In the genomic region with DNA sequence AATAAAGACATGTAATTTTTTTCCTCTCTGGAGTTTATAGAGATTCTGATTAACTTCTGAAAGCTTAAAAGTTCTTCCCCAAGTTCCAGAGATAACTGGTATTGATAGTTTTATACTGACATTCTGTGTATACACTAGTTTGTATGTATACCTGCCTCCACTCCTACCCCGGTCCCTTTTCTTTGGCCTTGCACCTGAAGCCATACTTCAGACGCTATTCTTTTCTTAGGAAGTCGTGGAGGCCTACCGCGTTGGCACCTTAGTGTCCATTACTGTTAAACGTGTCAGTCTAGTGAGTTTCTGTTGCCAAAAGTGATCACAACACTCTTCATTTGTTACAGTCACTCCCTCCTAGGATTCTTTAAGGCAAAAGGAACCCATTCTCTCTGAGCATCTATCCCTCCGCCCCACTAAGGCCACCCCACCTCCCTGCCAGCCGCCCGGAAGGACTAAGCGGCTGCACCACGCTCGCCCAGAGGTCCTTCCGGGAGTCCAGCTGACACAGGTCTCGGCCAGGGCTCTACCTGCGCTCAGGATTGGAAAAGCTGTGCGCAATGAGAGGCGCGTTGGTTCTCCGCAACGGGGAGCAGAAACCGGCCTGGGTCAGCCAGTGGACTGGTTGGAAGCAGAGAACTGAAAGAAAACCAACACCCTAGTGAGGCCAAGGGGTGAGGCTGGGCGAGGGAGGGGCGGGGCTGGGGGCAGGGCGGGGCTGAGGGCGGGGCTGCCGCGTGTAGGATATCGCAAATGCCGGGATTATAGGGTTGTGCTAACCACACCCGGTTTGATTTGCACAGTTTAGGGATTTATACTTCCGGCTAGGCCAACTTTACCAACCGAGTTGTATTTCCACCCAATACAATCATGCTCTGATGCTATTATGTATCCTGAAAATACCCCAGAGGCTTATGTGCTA, we compare ENCODE assay signal across 8 mouse cellular contexts. TPM values are rescaled to one million over a fixed set of nuclear protein-coding genes. Genes with fewer than 3 reads are reported as not detected.
DNase-seq lines count a peak whose midpoint lies in the region; ATAC-seq and TF ChIP-seq lines count a peak whose summit lies in the region.

A gene (minus strand): TSS at position 672 of the 916 bp plus-strand sequence.

- peaks cover 0 to 2% of the 10 kb centered on the region in 2 experiments; a peak in 1 of 4 replicates for H3K36me3 ChIP-seq in MEL (ENCODE audit: control insufficient read depth in 1 of 2, insufficient read depth in 2 of 2, low read length in 2 of 2)
- H3K36me3 ChIP-seq in forebrain, embryonic 15.5 days, result no peaks in the 10 kb centered on the region
- H3K36me3 ChIP-seq in lung, embryonic 14.5 days (ENCODE audit: insufficient read depth), result 0 out of 2 replicates have a peak, but pooled peaks cover 3% of the 10 kb centered on the region

- no peak for TF ChIP-seq CTCF in MEL (IDR thresholded peaks at IDR 0.05 in 2 of 3, conservative IDR thresholded peaks at IDR 0.05 in 1 of 3; ENCODE audit: control insufficient read depth in 1 of 3, insufficient read depth in 1 of 3, low read depth in 2 of 3, low read length in 3 of 3, poor library complexity in 1 of 3, severe bottlenecking in 1 of 3)
- TF ChIP-seq CTCF in lung, embryonic 14.5 days (IDR thresholded peaks at IDR 0.05; ENCODE audit: low read depth), result no peak

- H3K9ac ChIP-seq in MEL (ENCODE audit: control insufficient read depth, low read depth, low read length, poor library complexity, severe bottlenecking), result peak within 1 kb of the TSS; percentile 85
- peak within 1 kb of the TSS; percentile 55 for H3K9ac ChIP-seq in forebrain, embryonic 15.5 days (replicated peaks)
- H3K9ac ChIP-seq in lung, embryonic 14.5 days, result peak within 1 kb of the TSS; percentile 61

- no peaks in the 10 kb centered on the region for H3K9me3 ChIP-seq in MEL (replicated peaks; ENCODE audit: insufficient read depth, low read length)
- H3K9me3 ChIP-seq in forebrain, embryonic 15.5 days, result no peaks in the 10 kb centered on the region
- H3K9me3 ChIP-seq in lung, embryonic 14.5 days (ENCODE audit: low read depth, low read length), result no peaks in the 10 kb centered on the region

- no peak for TF ChIP-seq RAD21 in MEL (IDR thresholded peaks at IDR 0.05; ENCODE audit: low read depth, low read length)

- TF ChIP-seq EP300 in MEL (IDR thresholded peaks at IDR 0.05; ENCODE audit: low read depth in 1 of 2, low read length in 2 of 2), result no peak; a peak in 1 of 4 replicates

- H3K4me2 ChIP-seq in forebrain, embryonic 15.5 days (replicated peaks), result peak within 1 kb of the TSS; percentile 74
- H3K4me2 ChIP-seq in lung, embryonic 14.5 days, result peak within 1 kb of the TSS; percentile 69

- peak; percentile 61 to 75 for TF ChIP-seq POLR2A in MEL (IDR thresholded peaks at IDR 0.05; ENCODE audit: control insufficient read depth in 1 of 2, insufficient read depth in 1 of 2, low read depth in 1 of 2, low read length in 2 of 2, poor library complexity in 1 of 2)

- ATAC-seq in forebrain, embryonic 15.5 days (replicated peaks), result peak; percentile 86
- peak; percentile 94 for ATAC-seq in lung, embryonic 14.5 days (ENCODE audit: insufficient read depth)
- peak; percentile 82 for ATAC-seq in neutrophil, adult 5-6 weeks (ENCODE audit: extremely low read depth, insufficient number of reproducible peaks, low FRiP score, poor library complexity, severe bottlenecking)

- intact Hi-C loops in heart, postnatal 25 days (cut with DNase I), result loop anchor here (5.0 kb wide), 1 partner anchor 52 kb away; a partner anchor contains a TSS

- H3K27me3 ChIP-seq in MEL (ENCODE audit: control insufficient read depth in 1 of 2, insufficient read depth in 2 of 2, low read length in 2 of 2), result no peaks in the 10 kb centered on the region
- H3K27me3 ChIP-seq in forebrain, embryonic 15.5 days, result no peaks in the 10 kb centered on the region
- H3K27me3 ChIP-seq in lung, embryonic 14.5 days (ENCODE audit: insufficient read depth, low read length), result no peaks in the 10 kb centered on the region

- DNase-seq in MEL (ENCODE audit: low read depth, low spot score), result peak; percentile 93
- peak; percentile 83 for DNase-seq in cerebellum, adult 11-12 months
- peak; percentile 53 for DNase-seq in heart, postnatal 25 days (ENCODE audit: low spot score)
- peak; percentile 61 for DNase-seq in layer of hippocampus, adult 11-12 months (ENCODE audit: low spot score)
- peak; percentile 75 for DNase-seq in lung, embryonic 14.5 days
- DNase-seq in testis, postnatal 14 days (ENCODE audit: low spot score), result peak; percentile 83

- H3K27ac ChIP-seq in MEL (ENCODE audit: control insufficient read depth, low read depth, low read length), result peak within 1 kb of the TSS; percentile 86
- peak within 1 kb of the TSS; percentile 35 for H3K27ac ChIP-seq in forebrain, embryonic 15.5 days (replicated peaks)
- H3K27ac ChIP-seq in lung, embryonic 14.5 days (ENCODE audit: low read depth), result peak within 1 kb of the TSS; percentile 65; the same call in 1 of the 2 replicates

- peak within 1 kb of the TSS; percentile 87 to 93 for H3K4me3 ChIP-seq in MEL (ENCODE audit: control insufficient read depth in 1 of 2, insufficient read depth in 1 of 2, low read depth in 2 of 2, low read length in 2 of 2)
- H3K4me3 ChIP-seq in forebrain, embryonic 15.5 days, result peak within 1 kb of the TSS; percentile 50
- peak within 1 kb of the TSS; percentile 51 for H3K4me3 ChIP-seq in lung, embryonic 14.5 days (ENCODE audit: low read depth, low read length)

- H3K79me2 ChIP-seq in MEL (ENCODE audit: control insufficient read depth, insufficient read depth, low read length, poor library complexity), result peaks cover 1% of the 10 kb centered on the region; the same call in 1 of the 2 replicates

- peaks cover 0 to 6% of the 10 kb centered on the region in 2 experiments; a peak in 1 of 4 replicates for H3K4me1 ChIP-seq in MEL (ENCODE audit: control insufficient read depth in 1 of 2, insufficient read depth in 2 of 2, low read length in 2 of 2)
- H3K4me1 ChIP-seq in forebrain, embryonic 15.5 days, result peaks cover 5% of the 10 kb centered on the region
- H3K4me1 ChIP-seq in lung, embryonic 14.5 days (ENCODE audit: insufficient read depth), result no peaks in the 10 kb centered on the region

- 7% methylated on average over 32 of the region's 32 CpGs for WGBS in forebrain, embryonic 15.5 days
- 5% methylated on average over 32 of the region's 32 CpGs for WGBS in lung, embryonic 14.5 days

TF ChIP-seq in MEL, 35 proteins besides CTCF, POLR2A, EP300 and RAD21:
- TF ChIP-seq GATA1 (IDR thresholded peaks at IDR 0.05; ENCODE audit: low read depth, low read length), result no peak
- peak; percentile 83 for TF ChIP-seq NELFE (IDR thresholded peaks at IDR 0.05; ENCODE audit: low read depth, low read length)
- TF ChIP-seq SIN3A (IDR thresholded peaks at IDR 0.05; ENCODE audit: low read length), result peak; percentile 89
- no peak for TF ChIP-seq E2F4 (IDR thresholded peaks at IDR 0.05; ENCODE audit: borderline replicate concordance, low read depth, low read length)
- TF ChIP-seq MXI1 (IDR thresholded peaks at IDR 0.05; ENCODE audit: low read depth, low read length), result peak; percentile 72; the same call in 1 of the 2 replicates
- no peak for TF ChIP-seq USF2 (IDR thresholded peaks at IDR 0.05; ENCODE audit: borderline replicate concordance in 1 of 2, insufficient read depth in 1 of 2, low read depth in 1 of 2, low read length in 2 of 2)
- peak; percentile 68 for TF ChIP-seq TBP (IDR thresholded peaks at IDR 0.05; ENCODE audit: low read depth, low read length)
- no peak for TF ChIP-seq ETS1 (IDR thresholded peaks at IDR 0.05; ENCODE audit: low read depth, low read length)
- peak; percentile 78 for TF ChIP-seq HCFC1 (IDR thresholded peaks at IDR 0.05; ENCODE audit: low read depth, low read length)
- TF ChIP-seq ZNF384 (IDR thresholded peaks at IDR 0.05; ENCODE audit: low read depth, low read length), result no peak
- TF ChIP-seq POLR2AphosphoS2 (IDR thresholded peaks at IDR 0.05; ENCODE audit: low read length), result peak; percentile 76
- TF ChIP-seq JUND (IDR thresholded peaks at IDR 0.05; ENCODE audit: low read depth, low read length), result no peak
- TF ChIP-seq MYC (IDR thresholded peaks at IDR 0.05; ENCODE audit: low read depth, low read length), result peak; percentile 27
- no peak for TF ChIP-seq BHLHE40 (IDR thresholded peaks at IDR 0.05; ENCODE audit: borderline replicate concordance, low read depth, low read length)
- no peak for TF ChIP-seq CHD1 (IDR thresholded peaks at IDR 0.05; ENCODE audit: low read depth, low read length)
- TF ChIP-seq NRF1 (IDR thresholded peaks at IDR 0.05; ENCODE audit: insufficient read depth, low read depth, low read length, poor library complexity, severe bottlenecking), result no peak
- 0 out of 2 replicates have a peak, but pooled peaks have one; percentile 59 for TF ChIP-seq ZMIZ1 (IDR thresholded peaks at IDR 0.05; ENCODE audit: low read depth, low read length)
- TF ChIP-seq MAX (IDR thresholded peaks at IDR 0.05; ENCODE audit: low read length), result 0 out of 2 replicates have a peak, but pooled peaks have one; percentile 16
- TF ChIP-seq MAZ (IDR thresholded peaks at IDR 0.05; ENCODE audit: low read depth, low read length), result peak; percentile 75; the same call in 1 of the 2 replicates
- peak; percentile 67 for TF ChIP-seq RCOR1 (IDR thresholded peaks at IDR 0.05; ENCODE audit: low read depth, low read length)
- peak; percentile 45; the same call in 1 of the 2 replicates for TF ChIP-seq ELF1 (IDR thresholded peaks at IDR 0.05; ENCODE audit: low read depth, low read length)
- no peak for TF ChIP-seq GABPA (IDR thresholded peaks at IDR 0.05; ENCODE audit: low read depth, low read length)
- TF ChIP-seq TCF12 (IDR thresholded peaks at IDR 0.05; ENCODE audit: low read depth, low read length), result peak; percentile 44

RNA-seq across cellular contexts. Expression of the gene that starts here (rescaled TPM):
- total RNA-seq in MEL (2012; rRNA removed), result 19.5 and 36.8 TPM in 2 replicates
- polyA plus RNA-seq in MEL (2012; ENCODE audit: insufficient read depth in 1 of 2, insufficient read length in 2 of 2, low read depth in 1 of 2, low replicate concordance in 2 of 2, missing spikeins in 1 of 2), result 10 to 100 TPM in 1 of 2 experiments, not detected in 1; 13.7 TPM
- 1.6 and 1.7 TPM in 2 replicates for polyA plus RNA-seq in forebrain, embryonic 15.5 days (2015; fragmentation: Nextera tagmentation; extraction: Ambion mirVana)
- total RNA-seq in heart, postnatal 25 days (2021), result 10 to 100 TPM in 1 of 2 experiments, 1 to 10 TPM in 1; 9.3 to 10.2 TPM
- polyA plus RNA-seq in lung, embryonic 14.5 days (2014; fragmentation: Nextera tagmentation; extraction: Ambion mirVana), result 6.1 and 7.2 TPM in 2 replicates
- 36.1 and 41.5 TPM in 2 replicates for total RNA-seq in neutrophil, adult 5-6 weeks (2017)

Comparison
In these comparisons a context has a peak if more than half of its experiments do, and no peak if none do; other contexts are left out.
1. Peak in every context shown above with its lines: DNase-seq, ATAC-seq, H3K4me3 ChIP-seq and H3K27ac ChIP-seq.
2. H3K27ac ChIP-seq: peak in every context shown above with its lines; median percentile 86 in MEL; 65 in lung, embryonic 14.5 days; 35 in forebrain, embryonic 15.5 days.